Mouse (Mus musculus) ES-E14 (cell line): ENCODE measurements around the gene Ralgapa2. TPM values are rescaled to one million over a fixed set of nuclear protein-coding genes. Genes with fewer than 3 reads are reported as not detected.

ENCODE experiments used
- DNase-seq: peaks from one replicate; pipeline ENCODE4 v3.0.0-alpha.2; 2013; ENCODE audit warnings: low read depth, low spot score
- H3K27ac ChIP-seq: 2 replicates; pipeline ENCODE4 v1.5.1; 2012; ENCODE audit warnings: low read depth, mild to moderate bottlenecking, low read length, moderate library complexity, mixed read lengths; ENCODE audit not compliant: poor library complexity, insufficient read depth, severe bottlenecking
- H3K36me3 ChIP-seq: 2 replicates; pipeline ENCODE4 v1.6.1; 2012; ENCODE audit warnings: mild to moderate bottlenecking, low read length, moderate library complexity, mixed read lengths; ENCODE audit not compliant: control insufficient read depth, poor library complexity, insufficient read depth, severe bottlenecking
- H3K4me1 ChIP-seq, 2 experiments: fragments of 150-350 bp in 1 of 2; sonication (generic) in 1 of 2; 2 replicates each; pipeline ENCODE4 v1.6.1; 2012; ENCODE audit warnings: low read length in 2 of 2, mild to moderate bottlenecking in 1 of 2, mixed read lengths in 1 of 2; ENCODE audit not compliant: control insufficient read depth in 2 of 2, insufficient read depth in 2 of 2, poor library complexity in 1 of 2
- H3K4me3 ChIP-seq, 2 experiments: fragments of 150-350 bp in 1 of 2; sonication (generic) in 1 of 2; 2 replicates each; pipeline ENCODE4 v1.5.1; 2012; ENCODE audit warnings: low read length in 2 of 2, low read depth in 1 of 2, mild to moderate bottlenecking in 1 of 2, mixed read lengths in 1 of 2; ENCODE audit not compliant: insufficient read depth in 1 of 2, poor library complexity in 1 of 2, severe bottlenecking in 1 of 2
- H3K9ac ChIP-seq: 2 replicates; pipeline ENCODE4 v1.6.1; 2012; ENCODE audit warnings: low read depth, mild to moderate bottlenecking, low read length, mixed read lengths; ENCODE audit not compliant: poor library complexity, insufficient read depth, severe bottlenecking
- H3K9me3 ChIP-seq: fragments of 150-350 bp; sonication (generic); 2 replicates; pipeline ENCODE4 v1.6.1; 2012; ENCODE audit warnings: low read depth, mild to moderate bottlenecking, low read length; ENCODE audit not compliant: control insufficient read depth, insufficient read depth
- CHD2 ChIP-seq: IDR thresholded peaks from 2 replicates; pipeline ENCODE4 v1.6.1; 2014; ENCODE audit warnings: mild to moderate bottlenecking, low read depth, low read length, inconsistent platforms
- HCFC1 ChIP-seq: IDR thresholded peaks from 2 replicates; pipeline ENCODE4 v1.6.1; 2012; ENCODE audit warnings: low read length, inconsistent platforms, borderline replicate concordance; ENCODE audit not compliant: insufficient read depth
- MAFK ChIP-seq: IDR thresholded peaks from 2 replicates; pipeline ENCODE4 v1.6.1; 2014; ENCODE audit warnings: mild to moderate bottlenecking, low read depth, low read length, inconsistent platforms; ENCODE audit not compliant: insufficient read depth
- ZC3H11A ChIP-seq: IDR thresholded peaks from 2 replicates; pipeline ENCODE4 v1.6.1; 2012; ENCODE audit warnings: low read depth, mild to moderate bottlenecking, inconsistent platforms, low read length, borderline replicate concordance
- ZNF384 ChIP-seq: IDR thresholded peaks from 2 replicates; pipeline ENCODE4 v1.6.1; 2012; ENCODE audit warnings: low read depth, low read length, inconsistent platforms
- in situ Hi-C, 2 experiments: fragments of 600-800 bp; cut with MboI; formaldehyde crosslinking; loops; one replicate each; pipeline ENCODE4 v1.15.1; 2025; ENCODE audit warnings: low sequenced_read_pairs in 2 of 2, inconsistent platforms in 1 of 2; ENCODE audit not compliant: unreplicated experiment in 2 of 2
- total RNA-seq: library from RNA; depleted of rRNA; stranded (reverse); fragments of 300-350 nt; gene quantifications from 2 replicates; pipeline ENCODE4 v1.2.3, GENCODE M21; 2012

The Ralgapa2 gene
- total RNA-seq, 1 experiment: 23.0 TPM

GRCm38 (mm10) chr2:146323528-146323927 lies 188.6 kb downstream of the Ralgapa2 start:
- DNase-seq: no peak
- Histone ChIP-seq H3K36me3 (no peaks in the 10 kb centered on the region), H3K9me3 (no peaks in the 10 kb centered on the region), H3K27ac (no peak overlapping the region), H3K4me3 (no peak overlapping the region), H3K9ac (no peak overlapping the region), H3K4me1 (no peaks in the 10 kb centered on the region)
- in situ Hi-C loops: no loop called here
- no peak for TF ChIP-seq HCFC1
- no peak for TF ChIP-seq ZC3H11A
- TF ChIP-seq MAFK: no peak
- TF ChIP-seq CHD2: no peak
- TF ChIP-seq ZNF384: no peak

GRCm38 (mm10) chr2:146322770-146323169 lies 189.4 kb downstream of the Ralgapa2 start:
- in situ Hi-C loops: no loop called here
- Histone ChIP-seq H3K9ac (no peak overlapping the region), H3K4me1 (no peaks in the 10 kb centered on the region), H3K4me3 (no peak overlapping the region), H3K9me3 (no peaks in the 10 kb centered on the region), H3K27ac (no peak overlapping the region), H3K36me3 (no peaks in the 10 kb centered on the region)
- TF ChIP-seq ZC3H11A: no peak
- no peak for TF ChIP-seq ZNF384
- no peak for TF ChIP-seq CHD2
- no peak for TF ChIP-seq HCFC1
- TF ChIP-seq MAFK: no peak
- no peak for DNase-seq

GRCm38 (mm10) chr2:146322019-146322418 lies 190.1 kb downstream of the Ralgapa2 start:
- TF ChIP-seq CHD2 (no peak), MAFK (no peak), ZNF384 (no peak), ZC3H11A (no peak), HCFC1 (no peak)
- Histone ChIP-seq H3K36me3 (no peaks in the 10 kb centered on the region), H3K9ac (no peak overlapping the region), H3K27ac (no peak overlapping the region), H3K4me3 (no peak overlapping the region), H3K9me3 (no peaks in the 10 kb centered on the region), H3K4me1 (no peaks in the 10 kb centered on the region)
- in situ Hi-C loops: no loop called here
- DNase-seq: no peak

GRCm38 (mm10) chr2:146320666-146321065 lies 191.5 kb downstream of the Ralgapa2 start:
- H3K4me3 ChIP-seq: no peak overlapping the region

GRCm38 (mm10) chr2:146314751-146315150 lies 197.4 kb downstream of the Ralgapa2 start:
- Histone ChIP-seq H3K4me3 (no peak overlapping the region), H3K9me3 (no peaks in the 10 kb centered on the region), H3K36me3 (no peaks in the 10 kb centered on the region), H3K9ac (no peak overlapping the region), H3K27ac (no peak overlapping the region), H3K4me1 (no peaks in the 10 kb centered on the region; a peak in 1 of 4 replicates)
- in situ Hi-C loops: no loop called here
- TF ChIP-seq MAFK (no peak), CHD2 (no peak), ZC3H11A (no peak), ZNF384 (no peak), HCFC1 (no peak)
- no peak for DNase-seq

More at GRCm38 (mm10) chr2:146320666-146321065, 191.5 kb downstream of the Ralgapa2 start:
- Histone ChIP-seq H3K9me3 (no peaks in the 10 kb centered on the region), H3K27ac (no peak overlapping the region), H3K36me3 (no peaks in the 10 kb centered on the region), H3K4me1 (no peaks in the 10 kb centered on the region), H3K9ac (no peak overlapping the region)
- in situ Hi-C loops: no loop called here
- no peak for DNase-seq
- TF ChIP-seq MAFK (no peak), ZNF384 (no peak), CHD2 (no peak), ZC3H11A (no peak), HCFC1 (no peak)
